Mouse (Mus musculus) stomach, embryonic 14.5 days (tissue): ENCODE results near the gene Tnr. TPM values are rescaled to one million over a fixed set of nuclear protein-coding genes. Genes with fewer than 3 reads are reported as not detected.
A peak's percentile ranks its signal among the peaks of the same experiment; 100 is the strongest.

Experiments used
- ATAC-seq: fragments of 200-750 bp; cut with Nextera tagmentation; 2 replicates; pipeline ENCODE4 v1.8.0; 2017; ENCODE audit warnings: low read depth, moderate TSS enrichment; ENCODE audit not compliant: insufficient number of reproducible peaks, insufficient read depth, low FRiP score
- H3K27ac ChIP-seq: fragments of 300-500 bp; sonication (generic); 2 replicates; pipeline ENCODE4 v1.5.1; 2014; ENCODE audit warnings: mild to moderate bottlenecking, low read length, moderate library complexity, mixed read lengths
- H3K27me3 ChIP-seq: fragments of 300-500 bp; sonication (generic); 2 replicates; pipeline ENCODE4 v1.6.1; 2014; ENCODE audit warnings: low read length, control low read depth, mixed read lengths; ENCODE audit not compliant: control insufficient read depth, insufficient read depth
- H3K36me3 ChIP-seq: fragments of 300-500 bp; sonication (generic); 2 replicates; pipeline ENCODE4 v1.6.1; 2014; ENCODE audit warnings: mild to moderate bottlenecking, control low read depth, low read length, moderate library complexity, mixed read lengths; ENCODE audit not compliant: control insufficient read depth, insufficient read depth
- H3K4me1 ChIP-seq: fragments of 300-500 bp; sonication (generic); 2 replicates; pipeline ENCODE4 v1.6.1; 2014; ENCODE audit warnings: low read length, control low read depth, mixed read lengths; ENCODE audit not compliant: control insufficient read depth, insufficient read depth
- H3K4me2 ChIP-seq: fragments of 300-500 bp; sonication (generic); replicated peaks from 2 replicates; pipeline ENCODE4 v1.6.1; 2014; ENCODE audit warnings: low read depth, low read length, control low read depth
- H3K4me3 ChIP-seq: fragments of 300-500 bp; sonication (generic); 2 replicates; pipeline ENCODE4 v1.5.1; 2014; ENCODE audit warnings: low read depth, low read length, control low read depth
- H3K9ac ChIP-seq: fragments of 300-500 bp; sonication (generic); replicated peaks from 2 replicates; pipeline ENCODE4 v1.6.1; 2014; ENCODE audit warnings: low read depth, mild to moderate bottlenecking, control low read depth, low read length, moderate library complexity, mixed read lengths
- H3K9me3 ChIP-seq: fragments of 300-500 bp; sonication (generic); 2 replicates; pipeline ENCODE4 v1.6.1; 2016; ENCODE audit warnings: low read depth, low read length, control low read depth; ENCODE audit not compliant: control insufficient read depth
- WGBS: fragments of 180-500 bp; shearing (Covaris S2); extraction: QIAGEN DNeasy Blood & Tissue Kit; methylation state at CpG from one replicate; pipeline ENCODE4 v1.1.7; 2014; 5-methylcytosine and 5-hydroxymethylcytosine counted together
- polyA plus RNA-seq: library from polyadenylated mRNA; unstranded; fragments of >200 nt; fragmentation: Nextera tagmentation; extraction: Ambion mirVana; gene quantifications from 2 replicates; pipeline ENCODE4 v1.2.1, GENCODE M21; 2014

The Tnr gene
- polyA plus RNA-seq, 1 experiment from 2014 or later, result 0.61 TPM

- Histone ChIP-seq H3K9ac (no peak overlapping the region), H3K27ac (no peak overlapping the region), H3K4me2 (no peak overlapping the region), H3K4me3 (no peak overlapping the region), H3K27me3 (no peaks in the 10 kb centered on the region), H3K4me1 (no peaks in the 10 kb centered on the region), H3K9me3 (no peaks in the 10 kb centered on the region), H3K36me3 (no peaks in the 10 kb centered on the region)
- 24% methylated on average over 4 of the region's 4 CpGs for WGBS
- no peak for ATAC-seq
Measured at GRCm38 (mm10) chr1:159517647-159518046, 5.9 kb upstream of the Tnr start.

GRCm38 (mm10) chr1:159519206-159519605, 4.4 kb upstream of the Tnr start:
- Histone ChIP-seq H3K27ac (no peak overlapping the region), H3K4me3 (no peak overlapping the region), H3K9ac (no peak overlapping the region), H3K4me2 (no peak overlapping the region), H3K27me3 (no peaks in the 10 kb centered on the region), H3K4me1 (no peaks in the 10 kb centered on the region), H3K36me3 (no peaks in the 10 kb centered on the region), H3K9me3 (no peaks in the 10 kb centered on the region)
- ATAC-seq, result no peak
- 50% methylated on average over 1 of the region's 1 CpGs for WGBS

- Histone ChIP-seq H3K9me3 (no peaks in the 10 kb centered on the region), H3K27ac (no peak overlapping the region), H3K4me2 (no peak overlapping the region), H3K27me3 (no peaks in the 10 kb centered on the region), H3K9ac (no peak overlapping the region), H3K4me3 (no peak overlapping the region), H3K36me3 (no peaks in the 10 kb centered on the region), H3K4me1 (no peaks in the 10 kb centered on the region)
- 72% methylated on average over 2 of the region's 2 CpGs for WGBS
- no peak for ATAC-seq
Measured at GRCm38 (mm10) chr1:159523069-159523468, 500 bp upstream of the Tnr start.

GRCm38 (mm10) chr1:159524051-159524549, 531 bp downstream of the Tnr start:
- Histone ChIP-seq H3K4me1 (no peaks in the 10 kb centered on the region), H3K4me2 (no peak overlapping the region), H3K4me3 (no peak overlapping the region), H3K9ac (no peak overlapping the region), H3K27me3 (no peaks in the 10 kb centered on the region), H3K36me3 (no peaks in the 10 kb centered on the region), H3K9me3 (no peaks in the 10 kb centered on the region), H3K27ac (no peak overlapping the region)
- 2% methylated on average over 18 of the region's 18 CpGs for WGBS
- ATAC-seq, result peak; percentile 53; the same call in 1 of the 2 replicates

- Histone ChIP-seq H3K9ac (no peak overlapping the region), H3K27me3 (no peaks in the 10 kb centered on the region), H3K4me2 (no peak overlapping the region), H3K9me3 (no peaks in the 10 kb centered on the region), H3K36me3 (no peaks in the 10 kb centered on the region), H3K27ac (no peak overlapping the region), H3K4me3 (no peak overlapping the region), H3K4me1 (no peaks in the 10 kb centered on the region)
- no peak for ATAC-seq
- WGBS, result 44% methylated on average over 4 of the region's 4 CpGs
Measured at GRCm38 (mm10) chr1:159532841-159533569, 9.4 kb downstream of the Tnr start.

- no peak overlapping the region for H3K4me2 ChIP-seq
- H3K4me1 ChIP-seq, result no peaks in the 10 kb centered on the region
- no peaks in the 10 kb centered on the region for H3K27me3 ChIP-seq
- no peak overlapping the region for H3K9ac ChIP-seq
- no peaks in the 10 kb centered on the region for H3K9me3 ChIP-seq
- WGBS, result 11% methylated on average over 4 of the region's 4 CpGs
- no peak for ATAC-seq
- no peaks in the 10 kb centered on the region for H3K36me3 ChIP-seq
- H3K4me3 ChIP-seq, result no peak overlapping the region
- H3K27ac ChIP-seq, result no peak overlapping the region
Measured at GRCm38 (mm10) chr1:159535582-159535981, 12.0 kb downstream of the Tnr start.

- no peak overlapping the region for H3K27ac ChIP-seq
- no peaks in the 10 kb centered on the region for H3K4me1 ChIP-seq
- ATAC-seq, result no peak
- H3K27me3 ChIP-seq, result no peaks in the 10 kb centered on the region
- no peaks in the 10 kb centered on the region for H3K36me3 ChIP-seq
- no peak overlapping the region for H3K4me2 ChIP-seq
- no peaks in the 10 kb centered on the region for H3K9me3 ChIP-seq
- no peak overlapping the region for H3K9ac ChIP-seq
- H3K4me3 ChIP-seq, result no peak overlapping the region
Measured at GRCm38 (mm10) chr1:159537541-159537940, 14.0 kb downstream of the Tnr start.

GRCm38 (mm10) chr1:159538076-159538475, 14.5 kb downstream of the Tnr start:
- Histone ChIP-seq H3K27ac (no peak overlapping the region), H3K36me3 (no peaks in the 10 kb centered on the region)
- WGBS, result 37% methylated on average over 7 of the region's 7 CpGs

More at GRCm38 (mm10) chr1:159538076-159538475, 14.5 kb downstream of the Tnr start:
- Histone ChIP-seq H3K4me1 (no peaks in the 10 kb centered on the region), H3K4me3 (no peak overlapping the region), H3K27me3 (no peaks in the 10 kb centered on the region), H3K9me3 (no peaks in the 10 kb centered on the region), H3K9ac (no peak overlapping the region), H3K4me2 (no peak overlapping the region)
- ATAC-seq, result no peak
